Mouse (Mus musculus) megakaryocyte, adult 5-6 weeks (primary cell): Measurements from ENCODE around the gene Fkbp10. TPM values are rescaled to one million over a fixed set of nuclear protein-coding genes. Genes with fewer than 3 reads are reported as not detected.

Source experiments
- ATAC-seq: 2 replicates; pipeline ENCODE4 v1.8.0; 2016; ENCODE audit warnings: mild to moderate bottlenecking, inconsistent platforms; ENCODE audit not compliant: poor library complexity, severe bottlenecking
- total RNA-seq, 2 experiments: library from RNA; stranded (forward) in 1 of 2; stranded (reverse) in 1 of 2; fragments of 153-499, 151-499 nt in 1 of 2; fragments of 221-1000, 200-1000 nt in 1 of 2; gene quantifications; 2 replicates each; pipeline versions ENCODE4 v1.2.3 to v1.2.4; 2015 to 2017

Fkbp10 gene
- total RNA-seq, 2 experiments from 2014 or later: 0.09 TPM; not detected in 1

- no peak for ATAC-seq
Measured at GRCm38 (mm10) chr11:100408835-100409462, 6.5 kb upstream of the Fkbp10 start.

- no peak for ATAC-seq
Measured at GRCm38 (mm10) chr11:100409686-100410085, 5.8 kb upstream of the Fkbp10 start.

GRCm38 (mm10) chr11:100411736-100412135 is 3.8 kb upstream of the Fkbp10 start:
- no peak for ATAC-seq

GRCm38 (mm10) chr11:100413541-100413940 is 2.0 kb upstream of the Fkbp10 start:
- no peak for ATAC-seq

GRCm38 (mm10) chr11:100414021-100414913 is 1.2 kb upstream of the Fkbp10 start, which contains the start of gene P3h4:
P3h4 (minus strand) TSS chr11:100414836.
- ATAC-seq: peak; percentile 72

- ATAC-seq: no peak
Measured at GRCm38 (mm10) chr11:100421537-100421936, 6.0 kb downstream of the Fkbp10 start.

GRCm38 (mm10) chr11:100423836-100424235 is 8.3 kb downstream of the Fkbp10 start:
- ATAC-seq: no peak

- ATAC-seq: peak; percentile 71
Measured at GRCm38 (mm10) chr11:100425851-100426250, 10.4 kb downstream of the Fkbp10 start.

- peak; percentile 50 for ATAC-seq
Measured at GRCm38 (mm10) chr11:100426820-100427219, 11.3 kb downstream of the Fkbp10 start.

GRCm38 (mm10) chr11:100428612-100429199 is 13.2 kb downstream of the Fkbp10 start:
- ATAC-seq: no peak

- ATAC-seq: no peak
Measured at GRCm38 (mm10) chr11:100430052-100430451, 14.6 kb downstream of the Fkbp10 start.

GRCm38 (mm10) chr11:100432002-100432401 is 16.5 kb downstream of the Fkbp10 start:
- no peak for ATAC-seq

DNA sequence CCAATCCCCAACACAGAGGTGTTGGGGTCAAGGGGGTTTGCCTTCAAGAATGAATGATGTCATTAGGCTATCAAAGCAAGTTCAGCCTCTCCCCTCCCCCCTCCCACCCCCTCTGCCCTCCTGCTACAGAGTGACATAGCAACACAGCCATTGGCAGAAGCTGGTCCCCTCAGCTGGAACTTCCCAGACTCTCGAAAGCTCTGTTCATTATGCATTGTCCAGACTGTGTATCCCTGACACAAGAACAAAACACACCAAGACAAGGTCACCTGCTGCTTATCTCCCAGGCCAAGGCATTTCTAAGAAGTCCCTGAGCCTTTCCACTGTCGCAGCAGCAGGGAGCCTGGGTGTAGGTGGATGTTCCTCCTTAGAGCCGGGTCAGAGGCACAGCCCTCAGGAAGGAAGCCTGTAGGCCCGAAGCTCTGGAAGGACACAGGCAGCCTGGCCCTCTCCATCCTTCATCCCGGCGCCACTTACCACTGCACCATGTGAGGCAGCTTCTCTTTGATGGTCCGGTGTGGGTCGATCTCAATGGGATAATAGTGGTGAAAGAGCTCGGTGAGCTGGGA is 20.3 kb downstream of the Fkbp10 start:
- ATAC-seq: no peak

- no peak for ATAC-seq
Measured at GRCm38 (mm10) chr11:100437901-100438300, 22.4 kb downstream of the Fkbp10 start.

GRCm38 (mm10) chr11:100440691-100441522 is 25.4 kb downstream of the Fkbp10 start:
- peak; percentile 99 for ATAC-seq

DNA sequence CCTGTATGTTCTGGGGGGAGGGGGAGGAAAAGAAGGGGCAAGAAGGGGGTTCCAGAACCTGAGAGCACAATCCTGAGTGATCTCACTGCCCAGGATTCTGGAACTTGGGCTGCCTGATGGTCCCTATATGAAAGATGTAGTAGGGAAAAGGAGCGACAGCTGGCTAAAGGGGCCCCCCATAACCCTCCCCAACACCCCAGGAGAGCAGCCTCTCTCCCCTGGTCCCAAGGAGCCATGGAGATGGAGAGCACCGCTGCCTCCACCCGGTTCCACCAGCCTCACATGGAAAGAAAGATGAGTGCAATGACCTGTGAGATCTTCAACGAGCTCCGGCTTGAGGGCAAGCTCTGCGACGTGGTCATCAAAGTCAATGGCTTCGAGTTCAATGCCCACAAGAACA is 26.3 kb downstream of the Fkbp10 start, which contains the start of the genes Nt5c3b and Klhl10:
TSS of gene Nt5c3b (minus strand) at position 12 of the 400 bp plus-strand sequence.
TSS of gene Klhl10 (plus strand) at position 121 of the 400 bp plus-strand sequence.
- ATAC-seq: no peak

DNA sequence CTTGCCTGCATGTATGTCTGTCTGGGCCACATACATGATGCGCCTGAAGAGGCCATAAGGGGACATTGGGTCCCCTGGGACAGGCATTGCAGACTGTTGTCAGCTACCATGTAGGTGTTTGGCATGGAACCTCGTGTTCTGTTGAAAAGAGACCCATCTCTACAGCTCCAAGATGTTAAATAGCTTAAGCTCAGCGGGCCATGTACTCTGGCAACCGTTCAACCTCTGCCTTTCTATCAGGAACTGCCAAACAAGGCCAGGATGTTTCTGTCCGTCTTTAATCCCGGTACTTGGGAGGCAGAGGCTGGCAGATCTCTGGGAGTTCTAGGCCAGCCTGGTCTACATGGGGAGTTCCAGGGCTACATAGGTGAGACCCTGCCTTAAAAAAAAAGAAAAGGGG is 27.1 kb downstream of the Fkbp10 start:
- no peak for ATAC-seq

DNA sequence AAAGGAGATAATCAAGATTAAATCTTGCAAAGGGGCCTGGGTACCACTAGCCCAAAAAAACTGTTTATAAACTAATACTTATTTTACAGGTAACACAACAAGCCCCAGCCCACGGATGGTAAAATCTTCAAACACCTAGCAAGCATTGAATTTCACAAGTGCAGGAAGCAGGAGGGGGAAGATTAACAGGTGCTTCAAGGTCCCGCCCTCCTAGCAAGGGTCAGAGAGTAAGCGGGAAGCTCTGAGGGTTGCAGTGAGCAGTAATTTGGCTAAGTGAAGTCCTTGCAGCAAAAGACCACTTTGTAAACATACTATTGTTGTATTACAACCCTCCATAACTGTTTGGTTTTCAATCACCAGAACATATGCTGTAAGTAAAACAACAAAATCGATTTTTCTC is 41.8 kb downstream of the Fkbp10 start:
- no peak for ATAC-seq

- no peak for ATAC-seq
Measured at GRCm38 (mm10) chr11:100457711-100458110, 42.2 kb downstream of the Fkbp10 start.

DNA sequence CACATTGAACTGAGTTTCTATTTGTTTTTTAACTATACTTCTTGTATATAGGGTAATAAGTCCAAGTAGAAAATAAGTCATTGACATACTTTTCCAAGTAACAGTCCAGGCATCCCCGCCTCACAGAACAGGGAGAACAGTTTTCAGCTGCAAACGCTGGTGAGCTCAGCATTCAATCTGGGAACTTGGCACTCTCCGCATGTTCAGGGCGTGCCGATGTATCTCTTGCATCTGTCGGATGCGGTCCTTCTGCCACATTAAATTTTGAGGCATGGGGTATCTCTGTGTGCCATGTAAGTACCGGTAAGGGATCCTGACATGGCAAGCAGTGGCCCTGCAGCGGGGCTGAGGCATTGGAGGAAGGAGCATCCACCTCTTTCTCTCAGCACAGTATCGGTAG is 47.2 kb downstream of the Fkbp10 start:
- no peak for ATAC-seq
